26 mouse cellular contexts compared by ENCODE assay signal in genomic region chr11:19117121-19117520, GRCm38 (mm10).
DNase-seq lines count a peak whose midpoint lies in the region; TF ChIP-seq lines count a peak whose summit lies in the region.
"Had no signal": no experiment of that assay in that cellular context is flagged by ENCODE, and none has a peak within 500 bp of the region (broad histone marks: within the 10 kb centered on the region; RNA-seq: fewer than 3 reads in every experiment).

No protein-coding gene starts in this region.

- no peaks in the 10 kb centered on the region for H3K36me3 ChIP-seq in C2C12 (ENCODE audit: control insufficient read depth, insufficient read depth)
- H3K36me3 ChIP-seq: forebrain, embryonic 10.5 days; G1E; heart, embryonic 12.5 days; heart, embryonic 15.5 days; hindbrain, embryonic 10.5 days; hindbrain, embryonic 13.5 days; intestine, embryonic 15.5 days had no signal

- no peaks in the 10 kb centered on the region for H3K79me3 ChIP-seq in C2C12 (ENCODE audit: low read depth)

- no peaks in the 10 kb centered on the region for H3K27me3 ChIP-seq in C2C12 (ENCODE audit: control insufficient read depth, insufficient read depth, insufficient read length)
- H3K27me3 ChIP-seq: CH12.LX; heart, embryonic 12.5 days; heart, embryonic 15.5 days; hindbrain, embryonic 13.5 days; intestine, embryonic 15.5 days had no signal

- DNase-seq in 3T3-L1 (ENCODE audit: low read depth, low spot score): peak; percentile 71
- peak; percentile 22 for DNase-seq in adrenal gland, postnatal 10 days
- peak; percentile 22 to 51 for DNase-seq in adrenal gland, postnatal 36 days
- no peak for DNase-seq in Muller cell, postnatal 12 days (ENCODE audit: inconsistent ontology term)
- no peak for DNase-seq in left cerebral cortex, adult 11 months (ENCODE audit: low spot score)
- no peak for DNase-seq in cerebellum, postnatal 10 days
- DNase-seq: cerebellum, adult 18-20 months; cerebellum, adult 9-10 months; cerebellum, postnatal 25 days; gastrocnemius, adult 2 months; gastrocnemius, postnatal 14 days; heart, adult 18-20 months; heart, postnatal 10 days; heart, postnatal 36 days; kidney, adult 11 months; kidney, adult 8-10 months had no signal

- H3K79me2 ChIP-seq in C2C12 (ENCODE audit: control insufficient read depth, insufficient read depth): no peaks in the 10 kb centered on the region

- H3ac ChIP-seq in C2C12 (ENCODE audit: control insufficient read depth, insufficient read length, low read depth): no peak overlapping the region

- no peak overlapping the region for H3K4me3 ChIP-seq in C2C12 (ENCODE audit: insufficient read depth, poor library complexity, severe bottlenecking)
- H3K4me3 ChIP-seq: forebrain, embryonic 10.5 days; forebrain, embryonic 13.5 days; gastrocnemius, adult 2 months; heart, embryonic 12.5 days; heart, embryonic 15.5 days; hindbrain, embryonic 10.5 days; hindbrain, embryonic 13.5 days; intestine, embryonic 15.5 days had no signal

- TF ChIP-seq CTCF in C2C12 (IDR thresholded peaks at IDR 0.05; ENCODE audit: control insufficient read depth, insufficient read depth, insufficient read length): no peak

TF ChIP-seq in C2C12, 6 proteins besides CTCF, POLR2A, EP300 and RAD21:
- peak; percentile 8 for TF ChIP-seq CEBPB (IDR thresholded peaks at IDR 0.05; ENCODE audit: low read depth)
- TF ChIP-seq MYOD1 (IDR thresholded peaks at IDR 0.05; ENCODE audit: control insufficient read depth, insufficient read length, low read depth): peak; percentile 54
- TF ChIP-seq USF1 (IDR thresholded peaks at IDR 0.05; ENCODE audit: low read depth): no peak
- TF ChIP-seq MAX (IDR thresholded peaks at IDR 0.05): no peak
- no peak for TF ChIP-seq FOSL1 (IDR thresholded peaks at IDR 0.05; ENCODE audit: insufficient read depth, low read length, poor library complexity, severe bottlenecking)
- TF ChIP-seq MYOG (IDR thresholded peaks at IDR 0.05; ENCODE audit: control insufficient read depth, extremely low read depth, insufficient read length): no peak

Comparison
In these comparisons a context has a peak if more than half of its experiments do, and no peak if none do; other contexts are left out.
1. DNase-seq: peak in 3T3-L1 (single experiment), adrenal gland, postnatal 10 days (single experiment) and adrenal gland, postnatal 36 days (2 of 2); none in Muller cell, postnatal 12 days (single experiment), left cerebral cortex, adult 11 months (single experiment) and cerebellum, postnatal 10 days (0 of 2).